In genomic region chr12:112221290-112221689, GRCm38 (mm10) we compare ENCODE assay signal across 21 mouse cellular contexts.
DNase-seq lines count a peak whose midpoint lies in the region; ATAC-seq and TF ChIP-seq lines count a peak whose summit lies in the region.
"Had no signal": no experiment of that assay in that cellular context is flagged by ENCODE, and none has a peak within 500 bp of the region (broad histone marks: within the 10 kb centered on the region; RNA-seq: fewer than 3 reads in every experiment).

No protein-coding gene starts in this region.

- H3K27ac ChIP-seq in heart, embryonic 11.5 days (ENCODE audit: low read depth, low read length) = no peak overlapping the region
- H3K27ac ChIP-seq in forebrain, embryonic 14.5 days (ENCODE audit: low read depth, low read length) = peak overlapping the region; percentile 75; the same call in 1 of the 2 replicates
- peak overlapping the region; percentile 32; the same call in 1 of the 2 replicates for H3K27ac ChIP-seq in hindbrain, postnatal 0 days
- peak overlapping the region; percentile 67; the same call in 1 of the 2 replicates for H3K27ac ChIP-seq in midbrain, embryonic 16.5 days (ENCODE audit: low read length)
- H3K27ac ChIP-seq in liver, embryonic 11.5 days (ENCODE audit: low read depth, low read length) = no peak overlapping the region
- H3K27ac ChIP-seq: heart, embryonic 13.5 days; kidney, postnatal 0 days; left cerebral cortex, adult 2 months; limb, embryonic 12.5 days; liver, embryonic 14.5 days had no signal

- 42% methylated on average over 6 of the region's 6 CpGs for WGBS in heart, embryonic 11.5 days (ENCODE audit: insufficient replicate concordance)
- 30% methylated on average over 6 of the region's 6 CpGs for WGBS in forebrain, embryonic 14.5 days
- WGBS in hindbrain, postnatal 0 days = 23% methylated on average over 6 of the region's 6 CpGs
- 36% methylated on average over 6 of the region's 6 CpGs for WGBS in midbrain, embryonic 16.5 days
- WGBS in liver, embryonic 11.5 days = 62% methylated on average over 6 of the region's 6 CpGs

- H3K9ac ChIP-seq in heart, embryonic 11.5 days (ENCODE audit: low read depth, low read length) = 0 out of 2 replicates have a peak overlapping the region, but pooled peaks have one; percentile 22
- H3K9ac ChIP-seq in forebrain, embryonic 14.5 days (ENCODE audit: low read length) = no peak overlapping the region
- H3K9ac ChIP-seq in hindbrain, postnatal 0 days (replicated peaks; ENCODE audit: low read length) = no peak overlapping the region
- H3K9ac ChIP-seq in midbrain, embryonic 16.5 days (ENCODE audit: low read depth, low read length) = 0 out of 2 replicates have a peak overlapping the region, but pooled peaks have one; percentile 27
- H3K9ac ChIP-seq in liver, embryonic 11.5 days (ENCODE audit: low read depth, low read length) = no peak overlapping the region
- H3K9ac ChIP-seq: liver, embryonic 14.5 days had no signal

- H3K27me3 ChIP-seq in heart, embryonic 11.5 days (ENCODE audit: control insufficient read depth, insufficient read depth, low read length) = peaks cover 4% of the 10 kb centered on the region; the same call in 1 of the 2 replicates
- no peaks in the 10 kb centered on the region for H3K27me3 ChIP-seq in forebrain, embryonic 14.5 days (replicated peaks; ENCODE audit: control insufficient read depth, insufficient read depth, low read length)
- peaks cover 7% of the 10 kb centered on the region for H3K27me3 ChIP-seq in hindbrain, postnatal 0 days (ENCODE audit: insufficient read depth, low read length)
- no peaks in the 10 kb centered on the region; the same call in 1 of the 2 replicates for H3K27me3 ChIP-seq in midbrain, embryonic 16.5 days (ENCODE audit: control insufficient read depth, insufficient read depth, low read depth, low read length)
- H3K27me3 ChIP-seq in liver, embryonic 11.5 days (replicated peaks; ENCODE audit: control insufficient read depth, insufficient read depth, low read length) = no peaks in the 10 kb centered on the region

- no peak for TF ChIP-seq CTCF in hindbrain, postnatal 0 days (IDR thresholded peaks at IDR 0.05; ENCODE audit: low read depth)

- H3K4me1 ChIP-seq in heart, embryonic 11.5 days (ENCODE audit: control insufficient read depth, insufficient read depth, low read length) = peaks cover 35% of the 10 kb centered on the region
- peaks cover 33% of the 10 kb centered on the region for H3K4me1 ChIP-seq in forebrain, embryonic 14.5 days (ENCODE audit: control insufficient read depth, insufficient read depth, low read length)
- peaks cover 12% of the 10 kb centered on the region for H3K4me1 ChIP-seq in hindbrain, postnatal 0 days (ENCODE audit: insufficient read depth, low read length)
- H3K4me1 ChIP-seq in midbrain, embryonic 16.5 days (ENCODE audit: control insufficient read depth, insufficient read depth, low read length) = peaks cover 31% of the 10 kb centered on the region
- 0 out of 2 replicates have a peak, but pooled peaks cover 5% of the 10 kb centered on the region for H3K4me1 ChIP-seq in liver, embryonic 11.5 days (replicated peaks; ENCODE audit: control insufficient read depth, insufficient read depth, low read length)

- no peaks in the 10 kb centered on the region for H3K9me3 ChIP-seq in heart, embryonic 11.5 days (replicated peaks; ENCODE audit: control insufficient read depth, low read length)
- no peaks in the 10 kb centered on the region for H3K9me3 ChIP-seq in forebrain, embryonic 14.5 days (replicated peaks; ENCODE audit: control insufficient read depth, low read length)
- H3K9me3 ChIP-seq in hindbrain, postnatal 0 days (ENCODE audit: low read length) = no peaks in the 10 kb centered on the region
- no peaks in the 10 kb centered on the region for H3K9me3 ChIP-seq in midbrain, embryonic 16.5 days (replicated peaks; ENCODE audit: control insufficient read depth, low read length, poor library complexity, severe bottlenecking)
- H3K9me3 ChIP-seq in liver, embryonic 11.5 days (ENCODE audit: control insufficient read depth, low read length) = no peaks in the 10 kb centered on the region
- H3K9me3 ChIP-seq: heart, embryonic 13.5 days; limb, embryonic 12.5 days; megakaryocyte, embryonic 14.5 days had no signal

- no peaks in the 10 kb centered on the region for H3K36me3 ChIP-seq in heart, embryonic 11.5 days (ENCODE audit: control insufficient read depth, insufficient read depth, low read length)
- no peaks in the 10 kb centered on the region for H3K36me3 ChIP-seq in forebrain, embryonic 14.5 days (ENCODE audit: control insufficient read depth, insufficient read depth, low read length)
- H3K36me3 ChIP-seq in hindbrain, postnatal 0 days (ENCODE audit: insufficient read depth, low read length) = no peaks in the 10 kb centered on the region
- no peaks in the 10 kb centered on the region for H3K36me3 ChIP-seq in midbrain, embryonic 16.5 days (ENCODE audit: control insufficient read depth, insufficient read depth, low read length)
- H3K36me3 ChIP-seq in liver, embryonic 11.5 days (ENCODE audit: control insufficient read depth, insufficient read depth, low read length) = no peaks in the 10 kb centered on the region
- H3K36me3 ChIP-seq: heart, embryonic 13.5 days; limb, embryonic 12.5 days had no signal

- no peak for DNase-seq in heart, adult 8-10 months (ENCODE audit: low spot score)
- no peak for DNase-seq in forebrain, embryonic 14.5 days (ENCODE audit: low spot score)
- no peak for DNase-seq in hindbrain, postnatal 0 days (ENCODE audit: low spot score)
- no peak for DNase-seq in kidney, postnatal 4 days
- no peak for DNase-seq in liver, embryonic 11.5 days (ENCODE audit: low spot score)
- DNase-seq: adrenal gland, adult 8-10 months; cerebellum, adult 11-12 months; cerebellum, postnatal 25 days; heart, postnatal 4 days; kidney, adult 11 months; lung, postnatal 10 days; thymus, postnatal 36 days had no signal

- H3K4me3 ChIP-seq in heart, embryonic 11.5 days (ENCODE audit: low read depth, low read length) = no peak overlapping the region
- no peak overlapping the region for H3K4me3 ChIP-seq in forebrain, embryonic 14.5 days (ENCODE audit: low read depth, low read length)
- H3K4me3 ChIP-seq in hindbrain, postnatal 0 days (ENCODE audit: low read length) = no peak overlapping the region
- no peak overlapping the region for H3K4me3 ChIP-seq in midbrain, embryonic 16.5 days (ENCODE audit: low read depth, low read length)
- no peak overlapping the region for H3K4me3 ChIP-seq in liver, embryonic 11.5 days (ENCODE audit: low read depth, low read length)
- H3K4me3 ChIP-seq: heart, embryonic 13.5 days; left cerebral cortex, adult 2 months; limb, embryonic 12.5 days; megakaryocyte, embryonic 14.5 days had no signal

- no peak for ATAC-seq in heart, embryonic 11.5 days (replicated peaks; ENCODE audit: insufficient number of reproducible peaks, low FRiP score, low TSS enrichment)
- ATAC-seq in forebrain, embryonic 14.5 days = peak; percentile 50
- no peak for ATAC-seq in hindbrain, postnatal 0 days
- 0 out of 2 replicates have a peak, but pooled peaks have one; percentile 33 for ATAC-seq in midbrain, embryonic 16.5 days
- ATAC-seq in cerebellum, adult (ENCODE audit: insufficient number of reproducible peaks, low FRiP score, low TSS enrichment) = no peak
- no peak for ATAC-seq in liver, embryonic 11.5 days (replicated peaks; ENCODE audit: low FRiP score)

- no peak overlapping the region for H3K4me2 ChIP-seq in heart, embryonic 11.5 days
- H3K4me2 ChIP-seq in forebrain, embryonic 14.5 days (ENCODE audit: low read length) = 0 out of 2 replicates have a peak overlapping the region, but pooled peaks have one; percentile 23
- no peak overlapping the region for H3K4me2 ChIP-seq in hindbrain, postnatal 0 days (ENCODE audit: low read depth, low read length)
- no peak overlapping the region for H3K4me2 ChIP-seq in midbrain, embryonic 16.5 days (ENCODE audit: low read length)
- H3K4me2 ChIP-seq in liver, embryonic 11.5 days = no peak overlapping the region
- H3K4me2 ChIP-seq: heart, embryonic 13.5 days had no signal

Comparison
In these comparisons a context has a peak if more than half of its experiments do, and no peak if none do; other contexts are left out.
1. ATAC-seq: peak in forebrain, embryonic 14.5 days (single experiment) and midbrain, embryonic 16.5 days (single experiment); none in heart, embryonic 11.5 days (single experiment), hindbrain, postnatal 0 days (single experiment), cerebellum, adult (single experiment) and liver, embryonic 11.5 days (single experiment).
2. H3K27ac ChIP-seq: peak in forebrain, embryonic 14.5 days (single experiment), hindbrain, postnatal 0 days (single experiment) and midbrain, embryonic 16.5 days (single experiment); none in heart, embryonic 11.5 days (single experiment) and liver, embryonic 11.5 days (single experiment).
3. H3K9ac ChIP-seq: peak in heart, embryonic 11.5 days (single experiment) and midbrain, embryonic 16.5 days (single experiment); none in forebrain, embryonic 14.5 days (single experiment), hindbrain, postnatal 0 days (single experiment) and liver, embryonic 11.5 days (single experiment).